Mouse (Mus musculus) spleen, postnatal 14 days (tissue): Measurements from ENCODE around the gene Pole4.
"Not testable (repeated sequence)": the region's sequence is repeated elsewhere in the genome, so short reads cannot be mapped to it uniquely, and the experiment has no call there.

Experiments used
- DNase-seq, 2 experiments: peaks; one replicate each; pipeline ENCODE4 v3.0.0; 2021 to 2022; ENCODE audit warnings: low spot score in 2 of 2

Gene Pole4

DNA sequence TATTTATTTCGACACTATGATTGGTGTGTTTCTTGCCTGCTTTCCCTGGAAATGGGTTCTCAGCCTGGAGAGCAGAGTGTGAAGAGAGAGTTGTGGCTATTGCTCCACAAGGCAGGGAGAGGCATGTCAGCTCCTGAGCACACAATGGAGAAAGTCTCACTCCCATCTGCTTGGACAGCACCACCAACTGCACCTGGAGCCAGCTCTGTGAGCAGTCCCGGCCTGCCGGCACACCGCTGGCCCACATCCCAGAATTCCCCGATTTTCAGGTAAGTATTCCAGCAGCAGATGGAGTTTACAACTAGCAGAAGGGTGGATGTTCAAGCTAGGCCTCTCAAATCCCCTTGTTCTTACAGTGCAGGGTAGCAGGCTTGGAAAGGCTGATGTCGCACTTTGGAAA, 10.1 kb upstream of the Pole4 start:
- no peak for DNase-seq

DNA sequence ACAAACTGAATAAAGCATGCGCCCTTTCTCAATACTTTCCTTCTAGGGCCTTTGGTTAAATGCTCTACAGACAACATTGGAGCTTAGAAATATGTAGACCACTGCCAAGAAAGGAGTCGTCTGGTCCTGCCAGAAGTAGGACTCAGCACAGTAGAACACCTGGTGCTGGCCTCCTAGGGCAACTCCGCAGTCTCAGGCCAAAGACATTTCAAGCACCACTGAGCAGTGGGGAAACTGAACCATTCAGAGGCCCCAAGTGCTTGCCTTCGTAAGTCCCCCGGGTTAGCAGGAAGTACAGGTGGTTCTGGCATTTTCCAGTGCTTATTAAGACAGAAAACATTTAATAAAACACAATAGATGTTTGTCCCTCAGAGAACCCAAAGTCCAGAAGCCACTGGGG, 9.7 kb upstream of the Pole4 start:
- no peak for DNase-seq

DNA sequence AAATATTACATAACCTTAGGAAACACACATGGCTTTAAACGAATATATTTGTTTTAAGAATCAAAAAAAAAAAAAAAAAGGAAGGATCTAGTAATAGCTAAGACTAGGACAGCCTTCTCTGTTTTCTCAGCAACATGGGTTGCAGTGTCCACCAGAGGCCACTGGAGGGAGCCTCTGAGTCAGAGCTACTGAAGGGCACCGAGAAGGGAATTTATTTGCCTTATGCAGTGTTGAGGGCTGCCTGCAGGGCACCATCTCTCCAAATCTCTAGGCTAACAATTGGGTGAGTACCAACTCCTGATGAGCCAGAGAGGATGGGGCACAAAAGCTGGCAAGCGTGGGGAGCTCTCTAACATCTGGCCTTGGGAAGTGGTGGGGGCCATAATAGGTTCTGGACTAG, 9.1 kb upstream of the Pole4 start:
- peak; percentile 40 to 63 for DNase-seq

DNA sequence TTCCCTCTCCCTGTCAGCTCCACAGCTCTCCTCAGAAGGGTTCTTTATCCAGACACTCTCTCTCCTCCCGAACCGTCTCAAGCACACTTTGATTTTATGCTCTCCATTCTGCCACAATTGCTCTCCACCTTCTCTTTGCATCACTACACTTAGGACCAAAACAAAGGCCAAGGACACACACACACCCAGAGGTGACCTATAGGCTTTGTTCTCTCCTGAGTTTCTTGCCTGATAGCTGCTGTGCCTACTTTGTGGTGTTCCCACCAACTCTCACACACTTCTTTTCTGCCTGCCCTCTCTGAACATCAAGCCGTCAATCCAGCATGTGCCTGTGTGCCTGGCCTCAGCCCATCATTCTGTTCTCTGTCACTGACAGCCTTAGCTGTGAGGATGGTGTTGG, 2.6 kb upstream of the Pole4 start:
- no peak for DNase-seq

DNA sequence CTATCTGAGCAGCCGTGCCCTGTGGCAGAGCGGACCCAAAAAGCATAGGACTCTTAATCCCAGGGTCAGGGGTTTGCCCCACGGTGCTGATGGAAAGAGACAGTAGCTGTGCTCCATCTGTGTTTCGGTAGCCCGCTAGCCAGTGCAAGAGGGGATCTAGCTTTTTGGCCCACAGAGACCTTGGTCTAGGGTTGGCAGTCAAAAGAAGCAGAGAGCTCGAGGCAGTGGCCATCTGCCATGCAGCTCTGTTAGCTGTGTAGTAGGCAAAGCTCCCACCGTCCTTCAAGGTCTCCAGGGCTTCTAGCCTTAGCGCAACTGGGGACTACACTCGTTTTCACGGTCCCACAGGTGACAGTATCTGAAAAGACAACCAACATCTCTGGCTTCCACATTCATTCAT, 2.1 kb upstream of the Pole4 start:
- DNase-seq: no peak

DNA sequence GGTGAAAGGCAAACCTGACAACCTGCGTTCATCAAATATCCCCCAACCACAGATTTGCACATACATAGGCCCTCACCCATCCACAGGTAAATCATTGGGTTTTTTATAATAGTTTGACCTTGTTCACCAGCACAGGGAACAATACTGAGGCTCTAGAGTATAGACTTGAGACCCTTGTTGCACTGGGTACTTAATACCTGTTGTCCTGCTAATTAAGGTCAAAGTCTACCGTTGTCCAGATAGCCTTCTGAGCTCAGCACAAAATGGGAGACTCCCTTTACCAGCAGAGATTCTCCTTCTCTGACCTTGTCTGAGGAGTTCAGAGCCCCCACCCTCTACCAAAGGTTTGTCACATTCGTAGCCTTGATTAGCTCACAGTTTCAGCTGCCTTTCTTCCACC, 1.5 kb downstream of the Pole4 start:
- no peak for DNase-seq

DNA sequence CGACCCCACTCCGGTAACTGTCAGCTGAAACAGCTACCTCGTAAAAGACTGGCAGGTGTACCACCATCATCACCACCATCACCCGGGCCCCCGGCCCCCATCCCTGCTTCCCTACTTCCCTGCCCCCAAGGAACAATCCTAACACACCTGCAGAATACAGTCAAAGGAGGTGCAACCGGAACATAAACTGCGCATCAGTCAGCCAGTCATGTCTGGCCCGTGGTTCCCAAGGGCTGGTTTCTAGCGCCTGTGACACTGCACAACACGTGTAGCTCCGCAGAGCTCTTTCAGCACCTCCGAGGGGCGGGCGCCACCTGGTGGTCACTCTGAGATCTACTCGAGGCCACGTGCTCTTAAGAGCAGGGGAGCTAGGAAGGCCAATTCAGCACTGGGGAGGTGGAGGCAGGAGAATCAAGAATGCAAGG, 2.6 kb downstream of the Pole4 start:
- peak; percentile 73 to 84 for DNase-seq

DNA sequence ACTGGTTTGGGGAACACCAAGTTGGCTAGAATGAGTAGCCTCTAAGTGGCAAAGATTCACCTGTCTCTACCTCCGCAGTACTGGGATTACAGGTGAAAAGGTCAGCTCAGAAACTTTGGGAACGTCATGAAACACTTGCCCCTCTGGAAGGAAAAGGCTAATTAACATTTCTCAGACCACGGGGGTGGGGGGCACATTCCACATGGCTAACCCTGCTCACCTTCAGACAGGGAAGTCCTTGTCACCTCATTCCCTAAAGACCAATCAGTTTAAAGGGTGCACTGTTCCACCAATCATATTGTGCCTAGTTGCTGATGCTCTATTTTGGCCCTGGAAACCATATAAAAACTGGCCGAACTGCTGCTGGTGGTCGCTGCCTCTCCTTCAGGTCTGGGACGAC, 3.9 kb downstream of the Pole4 start:
- DNase-seq: no peak

DNA sequence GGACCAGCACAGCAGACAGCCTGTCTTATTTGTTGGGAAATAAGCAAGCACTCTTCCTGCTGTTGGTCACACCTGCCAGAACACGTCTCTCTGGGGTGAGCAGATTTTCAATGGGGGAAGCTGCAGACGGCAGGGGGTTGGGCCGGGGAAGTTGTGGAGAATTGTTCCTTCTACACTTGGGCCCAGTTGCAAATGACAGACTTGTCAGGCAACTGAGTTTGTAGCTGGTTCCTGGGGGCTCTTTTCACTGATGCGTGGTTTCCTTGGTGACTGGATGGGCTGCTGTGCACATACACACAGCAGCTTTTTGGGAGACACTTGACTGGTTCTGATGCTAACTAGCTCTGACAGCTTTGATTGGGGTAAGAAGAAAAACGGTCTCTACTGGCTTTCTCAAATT, 5.3 kb downstream of the Pole4 start:
- DNase-seq: no peak

DNA sequence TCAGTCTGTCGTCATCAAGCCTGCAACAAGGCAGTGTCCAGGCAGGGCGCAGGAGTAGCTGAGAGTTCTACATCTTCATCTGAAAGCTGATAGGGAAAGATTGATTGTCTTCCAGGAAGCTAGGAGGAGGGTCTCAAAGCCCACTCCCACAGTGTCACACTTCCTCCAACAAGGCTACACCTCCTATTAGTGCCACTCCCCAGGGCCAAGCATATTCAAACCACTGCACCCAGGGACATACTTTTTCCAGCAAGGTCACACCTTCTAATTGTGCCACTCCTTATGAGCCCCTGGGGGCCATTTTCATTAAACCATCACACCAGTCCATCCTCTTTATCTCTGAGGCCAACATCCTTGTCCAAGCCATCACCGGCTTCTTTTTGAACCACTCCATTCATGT, 8.4 kb downstream of the Pole4 start:
- no peak for DNase-seq

DNA sequence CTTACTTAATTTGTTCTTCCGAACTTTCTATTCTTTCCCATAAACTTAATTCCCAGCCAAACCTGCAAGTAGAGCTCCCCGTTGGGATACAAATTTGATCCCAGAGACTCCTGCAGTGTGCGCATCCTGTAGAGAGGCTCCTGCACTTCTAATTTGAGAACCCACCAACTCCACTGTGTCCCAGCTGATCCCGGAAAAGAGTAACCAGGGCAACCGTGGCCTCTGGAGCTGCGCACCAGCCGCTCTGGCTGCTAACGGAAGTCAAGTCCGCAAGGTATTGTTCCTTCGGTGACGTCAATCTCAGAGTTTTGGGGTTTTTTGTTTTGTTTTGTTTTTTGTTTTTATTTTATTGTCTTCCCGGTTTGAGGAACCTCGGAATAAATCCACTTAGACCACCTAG, 10.5 kb downstream of the Pole4 start:
- no peak for DNase-seq

DNA sequence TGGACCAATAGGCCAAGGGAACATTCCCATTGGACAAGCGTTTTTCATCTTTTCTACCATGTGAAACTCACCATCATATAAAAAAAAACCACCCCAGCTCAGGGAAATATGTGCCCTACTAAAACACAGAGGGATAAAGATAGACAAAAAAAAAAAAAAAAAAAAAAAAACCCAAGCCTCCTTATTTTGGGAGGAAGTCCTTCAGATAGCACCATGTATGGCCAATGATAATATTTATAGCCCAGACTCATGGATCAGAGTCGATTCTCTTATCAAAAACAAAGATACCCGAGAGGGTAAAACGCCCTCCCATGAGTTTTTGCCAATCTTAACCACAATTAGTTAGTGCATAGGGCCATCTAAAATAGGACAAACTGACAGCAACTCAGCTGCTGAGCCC, 15.7 kb downstream of the Pole4 start:
- no peak for DNase-seq

DNA sequence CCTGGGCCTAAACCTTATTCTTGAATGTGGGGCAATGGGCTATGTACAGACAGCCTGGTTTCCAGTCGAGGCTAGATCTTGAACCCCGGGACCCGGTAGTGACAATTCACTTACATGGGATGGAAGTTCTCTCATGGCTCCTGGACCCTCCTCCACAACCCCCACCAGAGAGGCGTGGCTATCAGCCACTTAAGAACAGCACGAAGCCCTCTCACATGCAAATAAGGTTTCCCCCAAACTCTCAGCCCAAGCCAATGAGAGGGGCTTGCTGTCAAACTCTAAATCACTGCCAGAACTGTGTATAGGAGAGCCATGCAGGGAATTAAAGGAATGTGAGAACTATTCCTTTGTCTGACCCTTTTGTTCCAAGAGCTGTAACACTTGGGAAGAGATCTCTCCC, 16.6 kb downstream of the Pole4 start:
- not testable (repeated sequence) for DNase-seq

DNA sequence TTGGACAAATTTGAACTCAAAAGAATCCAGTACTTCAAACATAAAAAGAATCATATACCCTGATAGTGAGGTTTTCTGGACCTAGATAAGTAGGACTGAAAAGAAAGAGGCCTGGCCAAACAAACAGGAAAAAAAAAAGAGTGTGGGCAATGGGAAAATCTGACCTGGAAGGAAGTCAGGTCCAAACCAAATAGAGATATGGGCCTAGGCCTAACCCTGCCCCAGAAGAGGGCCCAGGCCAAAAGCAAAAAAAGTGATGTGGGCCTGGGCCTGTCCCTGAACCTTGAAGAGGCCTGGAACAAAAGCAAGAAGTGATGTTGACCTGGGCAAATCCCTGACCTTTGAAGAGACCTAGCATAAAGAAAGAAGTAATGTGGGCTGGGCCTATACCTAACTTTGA, 21.0 kb downstream of the Pole4 start:
- no peak for DNase-seq

DNA sequence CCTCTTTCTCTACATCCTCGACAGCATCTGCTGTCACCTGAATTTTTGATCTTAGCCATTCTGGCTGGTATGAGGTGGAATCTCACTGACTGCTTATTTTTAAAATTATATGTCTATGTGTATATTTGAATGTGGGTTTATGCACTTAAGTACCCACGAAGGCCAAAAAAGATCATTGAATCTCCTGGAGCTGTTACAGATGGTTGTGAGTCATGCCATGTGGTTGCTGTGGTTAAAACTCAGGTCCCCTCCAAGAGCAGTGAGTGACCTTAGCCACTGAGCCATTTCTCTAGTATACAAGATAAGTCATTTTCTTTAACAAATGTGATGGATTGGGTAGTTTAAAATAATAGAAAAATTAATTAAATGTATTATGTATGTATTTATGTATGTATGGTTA, 25.9 kb downstream of the Pole4 start:
- DNase-seq: not testable (repeated sequence)

DNA sequence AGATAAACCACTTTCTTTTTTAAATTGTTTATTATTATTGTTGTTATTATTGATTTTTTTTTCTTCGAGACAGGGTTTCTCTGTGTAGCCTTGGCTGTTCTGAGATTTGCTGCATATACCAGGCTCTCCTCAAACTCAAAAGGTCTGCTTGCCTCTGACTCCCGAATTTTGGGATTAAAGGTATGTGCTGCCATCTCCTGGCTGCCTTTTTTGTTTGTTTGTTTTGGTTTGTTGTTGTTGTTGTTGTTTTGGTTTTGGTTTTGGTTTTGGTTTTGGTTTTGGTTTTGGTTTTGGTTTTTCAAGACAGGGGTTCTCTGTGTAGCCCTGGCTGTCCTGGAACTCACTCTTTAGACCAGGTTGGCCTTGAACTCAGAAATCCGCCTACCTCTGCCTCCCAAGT, 27.5 kb downstream of the Pole4 start:
- not testable (repeated sequence) for DNase-seq

DNA sequence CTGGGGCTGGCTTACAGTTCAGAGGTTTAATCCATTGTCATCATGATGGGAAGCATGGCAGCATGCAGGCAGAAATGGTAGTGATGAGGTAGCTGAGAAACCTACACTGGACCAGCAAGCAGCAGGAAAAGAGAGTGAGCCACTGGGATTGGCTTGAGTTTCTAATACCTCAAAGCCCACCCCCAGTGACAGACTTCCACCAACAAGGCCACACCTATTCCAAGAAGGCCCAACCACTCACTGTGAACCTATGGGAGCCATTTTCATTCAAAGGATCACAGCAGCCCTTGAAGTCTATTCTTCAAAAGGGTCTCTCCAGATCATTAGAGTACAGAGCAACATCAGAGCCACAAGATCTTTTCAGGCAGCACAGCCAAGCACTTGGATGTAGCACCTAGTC, 38.7 kb downstream of the Pole4 start:
- DNase-seq: no peak

DNA sequence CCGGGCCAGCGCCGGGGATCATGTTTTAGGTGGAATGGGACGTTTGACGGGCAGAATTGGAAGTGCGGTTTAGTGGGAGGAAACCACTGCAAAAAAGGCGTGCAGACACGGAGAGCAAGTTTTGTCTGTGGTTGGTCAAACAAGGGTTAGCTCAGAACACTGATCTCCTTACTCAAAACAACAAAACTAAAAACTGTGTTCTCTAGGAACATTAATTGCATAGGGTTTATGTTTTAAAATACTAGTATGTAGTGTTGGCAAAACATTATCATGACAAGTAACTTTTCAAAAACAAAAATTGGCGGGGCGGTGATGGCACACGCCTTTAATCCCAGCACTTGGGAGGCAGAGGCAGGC, 52.0 kb downstream of the Pole4 start:
- DNase-seq: no peak

DNA sequence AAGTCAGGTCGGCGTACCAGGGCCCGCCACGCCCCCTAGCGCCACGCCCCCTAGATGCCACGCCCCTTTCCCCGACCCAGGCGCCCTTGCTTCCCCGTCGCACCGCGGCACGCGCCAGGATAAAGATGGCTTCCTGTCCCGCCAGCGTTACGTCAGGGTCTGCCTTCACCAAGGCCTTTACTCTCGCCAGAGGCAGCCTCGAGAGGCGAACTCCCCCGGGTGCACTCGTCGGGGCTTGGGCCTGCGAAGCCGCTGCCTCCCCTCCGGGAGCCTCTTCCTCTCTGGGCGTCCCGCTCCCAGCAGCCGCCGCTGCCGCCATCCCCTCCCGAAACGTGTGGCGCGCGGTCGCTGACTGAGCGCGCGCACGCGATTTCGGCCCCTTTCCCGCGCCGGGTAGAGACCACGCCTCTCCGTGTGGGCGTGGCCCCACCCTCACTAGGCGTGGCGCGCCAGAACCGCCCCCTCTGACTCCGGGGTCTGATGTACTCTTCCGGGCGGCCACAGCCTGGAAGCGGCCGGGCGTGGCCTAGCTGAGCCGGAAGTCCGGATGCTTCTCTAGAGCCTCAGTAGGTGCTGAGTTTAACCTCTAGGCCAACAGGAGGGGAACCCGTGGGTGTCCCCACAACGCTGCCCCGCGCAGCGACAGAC, 52.5 kb downstream of the Pole4 start:
- DNase-seq: peak; percentile 96 to 97

DNA sequence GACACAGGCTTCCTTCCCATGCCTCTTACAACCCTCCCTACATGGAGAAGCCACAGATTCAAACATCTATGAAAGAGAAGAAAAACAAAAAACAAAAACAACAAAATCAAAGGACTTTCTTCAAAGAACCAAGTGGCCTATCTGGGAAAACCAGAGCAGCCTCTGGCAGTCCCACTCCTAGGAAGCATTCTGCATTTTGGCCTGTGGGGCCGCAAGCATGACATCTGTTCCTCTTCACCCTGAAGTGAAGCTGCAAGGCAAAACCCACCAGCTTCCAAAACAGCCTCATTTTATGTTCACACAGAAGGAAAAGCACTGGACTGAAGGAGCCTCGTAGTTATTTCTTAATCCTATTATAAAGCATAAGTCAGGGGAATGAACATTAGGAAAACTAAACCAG, 56.1 kb downstream of the Pole4 start:
- DNase-seq: no peak

DNA sequence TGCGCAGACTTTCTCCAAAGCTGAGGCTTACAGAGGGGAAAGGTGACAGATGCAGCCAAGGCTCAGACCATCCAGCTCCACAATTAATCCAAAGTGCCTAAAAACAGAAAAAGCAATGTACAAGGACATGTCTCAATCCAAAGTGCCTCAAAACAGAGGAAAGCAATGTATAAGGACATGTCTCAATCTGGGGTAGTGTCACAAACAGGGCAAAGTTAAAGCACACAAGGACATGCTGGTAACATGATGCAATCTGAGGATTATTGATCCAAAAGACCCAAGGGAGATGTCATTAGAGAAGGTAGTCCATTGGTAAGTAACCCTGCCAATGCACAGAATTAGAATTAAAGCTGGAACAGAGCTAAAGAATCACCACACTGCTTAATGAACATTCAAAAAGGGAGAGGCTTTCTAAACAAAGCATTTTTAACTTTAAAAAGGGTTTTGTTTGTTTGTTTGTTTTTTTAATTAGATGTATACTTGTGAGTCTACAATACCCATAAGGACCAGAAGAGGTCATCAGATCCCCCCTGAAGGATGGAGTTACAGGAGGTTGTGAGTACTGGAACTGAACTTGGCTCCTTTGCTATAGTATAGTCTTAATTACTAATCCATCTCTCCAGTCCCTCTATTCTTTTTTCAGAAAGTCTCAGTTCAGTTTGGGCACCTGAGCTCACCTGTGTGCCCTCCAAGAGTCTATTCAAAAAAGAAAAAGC, 57.1 kb downstream of the Pole4 start:
- no peak for DNase-seq

DNA sequence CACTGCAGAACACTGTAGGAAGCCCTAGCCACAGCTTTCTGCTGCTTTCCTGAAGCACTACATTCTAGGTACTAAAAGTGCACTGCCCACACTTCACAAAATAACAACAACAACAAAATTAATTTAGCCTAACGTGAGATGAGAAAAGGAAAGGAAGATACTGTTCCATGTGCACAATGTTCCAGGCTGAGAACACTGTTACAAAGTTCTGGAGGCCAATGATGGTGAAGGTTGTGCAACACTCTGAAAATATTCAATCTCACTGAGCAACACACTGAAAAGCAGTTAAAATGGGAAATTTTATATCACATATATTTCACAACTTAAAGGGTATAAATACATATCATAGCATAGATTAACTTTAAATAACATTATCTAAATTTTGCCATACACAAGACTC, 58.2 kb downstream of the Pole4 start:
- no peak for DNase-seq

DNA sequence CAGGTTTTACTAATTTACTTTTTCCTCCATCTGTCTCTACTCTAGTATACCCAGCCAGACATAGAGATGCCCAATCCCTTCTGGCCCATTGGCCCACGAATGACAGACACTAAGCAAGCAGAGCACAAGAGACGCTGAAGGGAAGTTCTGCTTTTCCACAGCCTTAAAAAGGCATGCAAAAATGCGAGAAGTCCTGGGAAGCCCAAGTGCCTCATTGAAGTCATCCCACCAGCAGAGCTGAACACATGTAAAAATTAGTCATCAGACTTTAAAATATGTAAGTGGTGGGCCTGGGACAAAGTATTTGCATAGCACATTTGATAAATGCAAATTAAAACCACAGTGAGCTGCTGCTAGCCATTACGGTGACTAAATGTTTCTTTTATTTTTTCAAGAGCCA, 65.1 kb downstream of the Pole4 start:
- no peak for DNase-seq

DNA sequence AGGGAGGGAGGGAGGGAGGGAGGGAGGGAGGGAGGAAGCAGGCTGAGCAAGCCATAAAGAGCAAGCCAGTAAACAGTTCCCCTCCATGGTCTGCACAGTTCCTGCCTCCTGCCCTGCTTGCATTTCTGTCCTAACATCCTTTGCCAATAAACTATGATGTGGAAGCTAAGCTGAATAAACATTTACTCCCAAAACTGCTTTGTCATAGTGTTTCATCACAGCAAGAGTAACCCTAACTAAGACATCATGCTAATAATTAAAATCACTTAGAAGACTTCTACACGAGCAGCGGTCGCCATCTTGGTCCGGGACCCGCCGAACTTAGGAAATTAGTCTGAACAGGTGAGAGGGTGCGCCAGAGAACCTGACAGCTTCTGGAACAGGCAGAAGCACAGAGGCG, 79.8 kb downstream of the Pole4 start:
- DNase-seq: not testable (repeated sequence)
